Mouse (Mus musculus): ENCODE results near the gene Lpcat3. TPM values are rescaled to one million over a fixed set of nuclear protein-coding genes. Genes with fewer than 3 reads are reported as not detected.

The Lpcat3 gene
- polyA plus RNA-seq (2012; ENCODE audit: low replicate concordance): 181 and 313 TPM in 2 replicates

DNA sequence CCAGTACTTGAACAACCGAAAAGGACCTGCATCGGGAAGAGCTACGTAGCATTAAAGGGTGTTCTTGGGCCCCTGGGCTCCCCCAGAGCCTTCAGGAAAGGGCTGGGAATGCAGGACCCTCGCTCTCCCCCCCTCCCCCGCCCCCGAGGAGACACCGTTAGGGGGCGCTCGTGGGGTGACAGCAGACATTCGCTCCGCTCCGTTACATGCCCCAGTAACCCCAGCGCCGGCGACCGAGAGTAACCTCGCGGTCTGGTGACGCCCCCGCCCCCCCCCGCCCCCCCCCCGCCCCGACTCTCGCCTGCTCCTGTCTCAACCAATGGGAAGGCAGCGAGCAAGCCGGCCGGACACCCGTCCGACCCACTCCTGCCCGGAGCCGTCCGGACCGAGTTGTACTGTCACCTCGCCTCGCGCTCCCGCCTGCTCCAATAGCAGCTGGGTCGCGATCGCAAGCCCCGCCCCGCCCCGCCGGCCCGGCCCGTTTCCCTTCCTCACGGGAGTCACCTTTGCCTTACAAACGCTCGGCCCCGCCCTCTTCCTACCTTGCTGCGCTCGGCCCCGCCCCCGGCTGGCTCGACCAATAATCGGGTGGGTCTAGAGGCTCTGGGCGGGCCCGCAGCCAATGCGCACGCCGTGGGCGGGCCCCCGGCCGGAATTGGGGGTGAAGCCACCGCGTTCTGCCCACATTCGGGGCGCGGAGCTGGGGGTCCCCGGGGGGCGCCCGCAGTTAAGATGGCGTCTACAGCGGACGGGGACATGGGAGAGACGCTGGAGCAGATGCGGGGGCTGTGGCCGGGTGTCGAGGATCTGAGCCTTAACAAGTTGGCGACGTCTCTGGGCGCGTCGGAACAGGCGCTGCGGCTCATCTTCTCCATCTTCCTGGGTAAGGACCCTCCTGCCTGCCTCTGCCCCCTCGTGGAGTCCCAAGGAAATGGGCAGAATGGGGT is at the start of gene Lpcat3:
Gene Lpcat3 (plus strand): TSS at position 551 of the 947 bp plus-strand sequence.

DNA sequence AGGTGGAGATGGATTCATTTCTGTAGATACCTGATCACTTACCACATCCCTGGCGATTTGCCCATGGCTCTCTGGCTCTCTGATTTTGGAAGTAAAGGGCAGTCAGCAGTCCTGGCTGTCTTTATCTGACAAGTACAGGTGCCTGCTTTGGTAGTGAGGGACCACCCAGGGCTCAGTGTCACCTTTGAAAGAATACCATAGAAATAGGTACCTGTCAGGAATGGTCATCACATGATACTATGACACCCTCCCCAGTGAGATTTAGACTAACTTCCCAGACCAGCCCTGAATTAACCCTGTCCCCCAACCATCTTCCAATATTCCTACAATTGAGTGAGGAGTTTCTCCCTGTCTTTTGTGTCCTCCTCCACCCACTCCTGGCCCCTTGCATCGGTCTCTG is 26.8 kb upstream of the Lpcat3 start, which contains the start of gene C1s2:
Gene C1s2 (minus strand): TSS at position 101 of the 400 bp plus-strand sequence.

DNA sequence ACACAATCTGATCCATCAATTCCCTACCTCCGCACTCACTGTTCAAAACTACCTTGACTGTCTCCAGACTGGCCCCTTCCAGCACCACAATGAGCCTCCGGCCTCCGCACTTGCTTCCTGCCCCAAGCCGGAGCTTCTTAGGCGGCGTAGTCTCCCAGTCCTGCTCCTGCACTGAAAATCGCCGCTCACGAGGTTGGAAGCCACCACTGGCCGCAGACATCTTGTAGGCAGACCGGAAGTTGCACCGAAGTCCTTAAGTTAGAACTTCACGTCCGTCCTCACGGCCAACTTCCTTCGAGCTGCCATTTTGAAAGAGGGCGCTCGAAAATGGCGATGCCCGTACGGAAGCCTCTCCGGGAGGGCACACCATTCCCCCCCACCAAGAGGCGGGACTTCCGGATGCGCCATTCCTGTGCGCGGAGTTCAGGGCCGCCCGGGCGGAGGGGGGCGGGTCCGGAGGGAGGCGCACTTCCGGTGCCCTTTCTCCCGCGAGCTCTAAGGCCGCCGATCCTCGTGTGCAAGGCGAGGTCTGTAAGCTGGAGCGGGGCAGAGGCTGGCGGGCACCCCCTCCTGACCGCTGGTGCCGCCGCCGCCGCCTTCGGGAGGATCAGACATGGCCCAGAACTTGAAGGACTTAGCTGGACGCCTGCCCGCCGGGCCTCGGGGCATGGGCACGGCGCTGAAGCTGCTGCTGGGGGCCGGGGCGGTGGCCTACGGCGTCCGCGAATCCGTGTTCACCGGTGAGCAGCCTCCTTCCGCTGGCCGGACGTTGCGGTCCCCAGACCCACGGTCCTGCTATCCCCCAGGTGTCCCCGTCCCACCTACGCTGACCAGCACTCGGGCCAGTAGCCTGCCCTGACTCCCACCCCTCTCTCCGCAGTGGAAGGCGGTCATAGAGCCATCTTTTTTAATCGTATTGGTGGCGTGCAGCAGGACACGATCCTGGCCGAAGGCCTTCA is 49.3 kb downstream of the Lpcat3 start, which contains the start of the genes Emg1 and Phb2:
Gene Emg1 (minus strand): TSS at position 355 of the 959 bp plus-strand sequence.
Gene Phb2 (plus strand): TSS at position 513 of the 959 bp plus-strand sequence.

DNA sequence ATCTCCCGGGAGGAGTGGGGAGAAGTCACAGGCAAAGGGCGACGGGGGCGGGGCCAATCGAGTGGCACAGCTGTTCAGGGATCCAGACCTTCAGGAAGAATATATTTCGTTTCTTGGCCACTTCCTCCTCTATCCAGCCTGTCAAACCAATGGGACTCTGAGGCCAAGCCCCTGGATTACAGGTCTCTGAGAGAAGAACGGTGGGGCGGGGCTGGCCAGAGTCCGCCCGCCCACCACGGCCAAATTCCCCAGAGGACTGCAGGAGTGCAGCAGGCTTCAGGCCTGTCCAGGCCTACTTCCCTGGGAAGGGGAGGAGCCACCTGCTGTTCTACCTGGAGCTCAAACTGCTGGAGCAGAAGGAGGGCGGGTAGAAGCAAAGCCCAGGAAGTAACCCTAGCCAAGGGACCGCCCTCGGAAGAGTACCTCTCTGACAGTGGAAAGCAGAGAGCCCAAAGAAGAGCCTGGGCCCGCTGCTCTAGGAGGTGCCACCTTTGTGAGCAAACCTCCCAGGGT is 75.7 kb downstream of the Lpcat3 start, which contains the start of gene Ptpn6:
Gene Ptpn6 (minus strand): TSS at position 204 of the 513 bp plus-strand sequence.

DNA sequence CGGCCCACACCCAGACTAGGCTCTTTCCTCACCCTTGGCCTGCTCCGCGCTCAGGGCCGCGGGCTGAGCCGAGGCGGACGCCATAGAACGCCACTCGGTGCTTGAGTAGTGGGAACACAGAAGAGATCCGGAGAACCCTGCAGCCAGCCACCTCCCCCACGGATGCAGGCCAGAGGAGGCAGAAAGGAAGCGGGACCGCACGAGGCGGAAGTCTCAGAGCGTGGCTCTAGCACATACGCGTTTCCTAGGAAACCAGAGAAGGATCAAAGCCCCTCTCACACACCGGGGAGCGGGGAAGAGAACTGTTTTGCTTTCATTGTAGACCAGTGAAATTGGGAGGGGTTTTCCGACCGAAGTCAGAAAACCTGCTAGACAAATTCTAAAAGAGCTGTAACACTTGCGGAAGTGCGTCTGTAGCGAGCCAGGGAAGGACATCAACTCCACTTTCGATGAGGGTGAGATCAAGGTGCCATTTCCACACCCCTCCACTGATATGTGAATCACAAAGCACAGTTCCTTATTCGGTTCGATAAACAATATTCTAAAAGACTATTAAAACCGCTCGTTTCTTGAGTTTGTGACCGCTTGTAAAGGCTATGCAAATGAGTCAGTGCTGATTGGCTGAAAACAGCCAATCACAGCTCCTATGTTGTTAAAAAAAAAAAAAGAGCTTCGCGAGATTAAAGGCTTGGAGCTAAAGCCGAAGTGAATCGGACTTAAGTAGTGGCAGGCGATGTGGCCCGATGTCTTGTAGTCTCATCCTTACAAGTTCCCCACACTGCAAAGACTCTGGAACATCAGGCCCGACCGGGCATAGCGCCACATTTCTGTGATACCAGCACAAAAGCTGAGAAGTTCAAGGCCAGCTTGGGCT is 78.3 kb downstream of the Lpcat3 start, which contains the start of gene Grcc10:
Gene Grcc10 (minus strand): TSS at position 487 of the 874 bp plus-strand sequence.

Other genes starting within 250 kb of the Lpcat3 start
- gene Pex5, start 248.0 kb upstream of the Lpcat3 start, polyA plus RNA-seq (2012; ENCODE audit: low replicate concordance): 8.5 and 12.0 TPM in 2 replicates
- 8.9 and 16.4 TPM in 2 replicates for gene Clstn3, start 198.2 kb upstream of the Lpcat3 start, polyA plus RNA-seq (2012; ENCODE audit: low replicate concordance)
- gene C1rl, start 169.9 kb upstream of the Lpcat3 start, polyA plus RNA-seq (2012; ENCODE audit: low replicate concordance): 0.07 and 0.46 TPM in 2 replicates
- 2.6 and 5.0 TPM in 2 replicates for gene C1ra, start 150.6 kb upstream of the Lpcat3 start, polyA plus RNA-seq (2012; ENCODE audit: low replicate concordance)
- gene C1s1, start 120.7 kb upstream of the Lpcat3 start, polyA plus RNA-seq (2012; ENCODE audit: low replicate concordance): 0.06 and 0.26 TPM in 2 replicates
- not detected in 2 replicates for gene C1rb, start 92.7 kb upstream of the Lpcat3 start, polyA plus RNA-seq (2012; ENCODE audit: low replicate concordance)
- not detected in 2 replicates for gene C1s2, start 26.9 kb upstream of the Lpcat3 start, polyA plus RNA-seq (2012; ENCODE audit: low replicate concordance)
- gene Emg1, start 49.2 kb downstream of the Lpcat3 start, polyA plus RNA-seq (2012; ENCODE audit: low replicate concordance): 121 and 214 TPM in 2 replicates
- gene Phb2, start 49.3 kb downstream of the Lpcat3 start, polyA plus RNA-seq (2012; ENCODE audit: low replicate concordance): 176 and 319 TPM in 2 replicates
- gene Ptpn6, start 75.7 kb downstream of the Lpcat3 start, polyA plus RNA-seq (2012; ENCODE audit: low replicate concordance): 35.0 and 59.4 TPM in 2 replicates
- 14.7 and 16.6 TPM in 2 replicates for gene Grcc10, start 78.3 kb downstream of the Lpcat3 start, polyA plus RNA-seq (2012; ENCODE audit: low replicate concordance)
- 6.5 and 9.2 TPM in 2 replicates for gene Gm45234, start 93.0 kb downstream of the Lpcat3 start, polyA plus RNA-seq (2012; ENCODE audit: low replicate concordance)
- 34.5 and 35.4 TPM in 2 replicates for gene Atn1, start 93.5 kb downstream of the Lpcat3 start, polyA plus RNA-seq (2012; ENCODE audit: low replicate concordance)
- gene Eno2, start 106.6 kb downstream of the Lpcat3 start, polyA plus RNA-seq (2012; ENCODE audit: low replicate concordance): 0.11 and 0.80 TPM in 2 replicates
- gene Lrrc23, start 116.7 kb downstream of the Lpcat3 start, polyA plus RNA-seq (2012; ENCODE audit: low replicate concordance): not detected in 2 replicates
- 6.3 and 9.8 TPM in 2 replicates for gene Spsb2, start 145.6 kb downstream of the Lpcat3 start, polyA plus RNA-seq (2012; ENCODE audit: low replicate concordance)
- gene Tpi1, start 151.3 kb downstream of the Lpcat3 start, polyA plus RNA-seq (2012; ENCODE audit: low replicate concordance): 16.7 and 65.2 TPM in 2 replicates
- 22.3 and 54.7 TPM in 2 replicates for gene Usp5, start 166.5 kb downstream of the Lpcat3 start, polyA plus RNA-seq (2012; ENCODE audit: low replicate concordance)
- 62.0 and 80.4 TPM in 2 replicates for gene Cdca3, start 166.5 kb downstream of the Lpcat3 start, polyA plus RNA-seq (2012; ENCODE audit: low replicate concordance)
- not detected in 2 replicates for gene Gnb3, start 177.2 kb downstream of the Lpcat3 start, polyA plus RNA-seq (2012; ENCODE audit: low replicate concordance)
- 1.2 and 1.6 TPM in 2 replicates for gene P3h3, start 194.7 kb downstream of the Lpcat3 start, polyA plus RNA-seq (2012; ENCODE audit: low replicate concordance)
- 0.41 and 1.1 TPM in 2 replicates for gene Gpr162, start 201.0 kb downstream of the Lpcat3 start, polyA plus RNA-seq (2012; ENCODE audit: low replicate concordance)
- gene Cd4, start 225.2 kb downstream of the Lpcat3 start, polyA plus RNA-seq (2012; ENCODE audit: low replicate concordance): 8.6 and 14.1 TPM in 2 replicates
- 15.5 and 17.2 TPM in 2 replicates for gene Lag3, start 248.7 kb downstream of the Lpcat3 start, polyA plus RNA-seq (2012; ENCODE audit: low replicate concordance)